Mouse (Mus musculus) layer of hippocampus, adult 2 months (tissue): Measurements from ENCODE around the gene Gm11639. TPM values are rescaled to one million over a fixed set of nuclear protein-coding genes. Genes with fewer than 3 reads are reported as not detected.

Source experiments
- DNase-seq, 2 experiments: peaks; one replicate each; pipeline ENCODE4 v3.0.0; 2022; ENCODE audit warnings: low spot score in 2 of 2
- H3K27ac ChIP-seq: fragments of 200-600 bp; 2 replicates; pipeline ENCODE4 v1.8.1; 2022
- H3K4me3 ChIP-seq: fragments of 200-600 bp; 2 replicates; pipeline ENCODE4 v1.8.1; 2022; ENCODE audit warnings: mild to moderate bottlenecking
- CTCF ChIP-seq: fragments of 200-600 bp; conservative IDR thresholded peaks from 2 replicates; pipeline ENCODE4 v1.8.1; 2022; ENCODE audit warnings: antibody characterized with exemption, mild to moderate bottlenecking, moderate library complexity
- total RNA-seq, 2 experiments: library from RNA; stranded (reverse); gene quantifications; 2 replicates each; pipeline ENCODE4 v1.2.3; 2021

Gene Gm11639
- total RNA-seq, 2 experiments from 2014 or later: 0.44 to 0.54 TPM

- H3K4me3 ChIP-seq: no peak overlapping the region
- DNase-seq: peak; percentile 18 to 24
- TF ChIP-seq CTCF: peak; percentile 73
- H3K27ac ChIP-seq: no peak overlapping the region
Observed at GRCm38 (mm10) chr11:104661531-104662205, 23.8 kb upstream of the Gm11639 start.

DNA sequence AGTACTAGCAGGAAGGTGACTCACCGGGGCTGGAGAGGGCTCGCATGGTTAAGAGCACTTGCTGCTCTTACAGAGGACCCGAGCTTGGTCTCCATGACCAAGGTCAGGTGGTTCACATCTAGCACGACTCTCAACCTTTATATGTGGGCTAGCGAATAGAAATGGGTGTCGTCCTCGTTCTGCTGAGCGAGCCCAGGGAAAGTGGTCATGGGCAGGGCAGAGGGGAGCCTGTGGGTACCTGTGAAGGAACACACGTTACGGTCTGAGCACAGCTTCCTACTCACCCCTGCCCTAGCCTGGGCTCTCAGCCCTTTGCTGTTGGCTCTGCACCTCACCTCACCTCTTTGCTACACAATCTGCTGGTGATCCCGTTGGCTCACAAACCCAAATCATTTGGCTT lies 22.9 kb upstream of the Gm11639 start:
- no peak for TF ChIP-seq CTCF
- DNase-seq: no peak
- no peak overlapping the region for H3K4me3 ChIP-seq
- no peak overlapping the region for H3K27ac ChIP-seq

DNA sequence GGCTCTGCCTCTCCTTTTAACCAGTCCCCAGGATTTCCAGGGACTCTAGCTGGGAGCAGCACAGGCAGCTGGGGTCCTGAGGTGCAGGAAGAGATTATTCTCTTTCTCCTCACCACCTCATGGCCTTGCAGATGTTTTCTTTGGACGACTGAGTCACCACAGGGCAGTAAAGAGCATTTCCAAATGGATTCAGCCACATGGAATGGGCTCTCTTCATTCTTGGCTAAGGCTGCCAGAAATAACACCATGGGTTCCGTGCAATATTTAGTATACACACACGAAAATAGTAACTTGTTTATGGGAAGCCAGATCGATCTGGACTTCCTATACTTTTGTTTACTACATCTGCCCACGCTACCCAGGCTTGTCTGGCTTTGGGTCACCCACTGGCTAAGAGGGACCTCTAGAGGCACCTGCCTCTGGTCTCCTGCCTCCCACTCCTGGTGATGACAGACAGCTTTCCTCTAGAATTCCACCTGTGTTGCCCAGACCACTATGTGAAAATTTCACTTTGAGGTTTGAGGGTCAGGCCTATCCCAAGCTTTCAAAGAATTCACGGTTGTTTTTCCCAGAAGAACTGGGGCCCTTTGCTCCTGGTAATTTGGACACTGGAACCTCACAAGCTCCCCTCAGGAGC lies 22.1 kb upstream of the Gm11639 start:
- no peak for DNase-seq
- no peak for TF ChIP-seq CTCF
- H3K4me3 ChIP-seq: no peak overlapping the region
- no peak overlapping the region for H3K27ac ChIP-seq

DNA sequence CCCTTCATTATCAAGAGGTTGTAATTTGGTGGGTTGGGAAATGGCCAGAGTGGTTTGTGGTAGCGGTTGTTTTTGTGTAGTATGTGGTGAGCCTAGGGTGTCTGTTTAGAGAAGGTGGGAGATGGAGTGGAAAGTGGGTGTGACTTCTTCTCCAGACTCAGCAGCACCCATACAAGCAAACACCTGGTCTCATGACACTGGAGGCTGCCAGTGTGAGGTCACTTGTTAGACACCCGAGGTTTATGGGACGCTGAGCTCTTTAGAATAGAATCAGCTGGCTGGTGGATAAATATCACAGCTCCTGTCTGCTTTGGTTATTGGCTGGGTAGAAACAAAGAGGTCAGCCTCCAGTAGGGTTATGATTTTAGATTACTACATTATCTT lies 21.6 kb upstream of the Gm11639 start:
- Histone ChIP-seq H3K27ac (no peak overlapping the region), H3K4me3 (no peak overlapping the region)
- TF ChIP-seq CTCF: no peak
- DNase-seq: no peak

DNA sequence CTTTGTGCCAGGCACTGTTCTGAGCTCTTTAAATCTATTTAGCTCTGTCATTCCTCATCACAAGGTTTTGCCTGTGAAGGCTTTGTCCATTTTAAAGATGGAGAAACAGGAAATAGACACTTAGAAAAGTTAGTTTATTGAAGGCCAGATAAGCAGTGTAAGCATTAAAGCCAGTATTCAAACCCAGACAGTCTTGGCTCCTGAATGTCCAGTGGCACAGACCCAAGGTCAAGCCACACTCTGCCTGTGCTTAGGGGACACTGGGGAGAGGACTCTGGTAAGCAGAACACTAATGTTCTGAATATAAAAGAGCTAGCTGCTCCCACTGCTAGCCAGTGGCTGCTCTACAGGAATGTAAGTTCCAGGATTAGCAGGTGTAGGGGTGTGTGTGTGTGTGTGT lies 21.1 kb upstream of the Gm11639 start:
- no peak overlapping the region for H3K4me3 ChIP-seq
- TF ChIP-seq CTCF: no peak

DNA sequence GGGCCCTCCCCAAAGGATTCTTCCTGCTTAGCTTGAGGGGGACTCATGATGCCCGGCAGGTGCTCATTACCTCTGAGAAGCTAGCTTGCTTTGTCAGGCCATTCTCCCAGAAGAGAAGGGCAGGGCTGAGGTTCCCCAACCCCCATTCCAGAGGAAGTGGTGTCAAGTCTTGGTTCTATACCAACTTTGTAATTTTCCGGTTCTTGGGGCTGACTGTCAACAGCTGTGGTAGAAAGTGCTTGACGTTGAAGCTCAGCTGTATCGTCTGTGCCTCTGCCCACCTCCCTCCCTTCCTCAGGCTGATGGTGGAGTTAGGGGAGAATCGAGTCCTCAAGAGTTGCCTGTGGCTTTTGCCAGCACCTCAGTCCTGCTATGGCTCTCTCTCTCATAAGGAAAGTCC lies 18.1 kb upstream of the Gm11639 start:
- no peak overlapping the region for H3K4me3 ChIP-seq
- no peak for TF ChIP-seq CTCF
- no peak overlapping the region for H3K27ac ChIP-seq
- DNase-seq: no peak

More for the DNA sequence above, 21.1 kb upstream of the Gm11639 start:
- no peak for DNase-seq
- no peak overlapping the region for H3K27ac ChIP-seq

GRCm38 (mm10) chr11:104673412-104673811 lies 12.1 kb upstream of the Gm11639 start:
- no peak for TF ChIP-seq CTCF
- Histone ChIP-seq H3K27ac (no peak overlapping the region), H3K4me3 (no peak overlapping the region)
- no peak for DNase-seq

DNA sequence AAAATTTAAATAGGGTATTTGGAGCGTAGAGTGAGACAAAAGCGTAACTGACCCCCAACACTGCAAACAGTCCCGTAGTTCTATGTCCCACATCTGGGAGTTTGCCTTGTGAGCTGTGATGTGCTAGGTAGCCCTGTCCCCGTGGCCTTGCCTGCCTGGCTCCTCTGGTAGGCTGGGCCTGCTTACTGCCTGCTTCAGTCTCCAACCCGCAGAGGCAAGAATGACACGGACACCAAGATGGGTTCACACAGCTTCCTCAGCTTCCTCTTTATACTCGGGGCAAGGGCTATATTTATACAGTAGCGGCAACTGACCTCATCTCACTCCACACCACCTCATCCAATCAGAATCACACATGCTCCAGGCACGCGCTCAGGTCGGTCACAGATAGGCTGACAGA lies 10.7 kb upstream of the Gm11639 start:
- DNase-seq: no peak
- Histone ChIP-seq H3K4me3 (no peak overlapping the region), H3K27ac (no peak overlapping the region)
- no peak for TF ChIP-seq CTCF

DNA sequence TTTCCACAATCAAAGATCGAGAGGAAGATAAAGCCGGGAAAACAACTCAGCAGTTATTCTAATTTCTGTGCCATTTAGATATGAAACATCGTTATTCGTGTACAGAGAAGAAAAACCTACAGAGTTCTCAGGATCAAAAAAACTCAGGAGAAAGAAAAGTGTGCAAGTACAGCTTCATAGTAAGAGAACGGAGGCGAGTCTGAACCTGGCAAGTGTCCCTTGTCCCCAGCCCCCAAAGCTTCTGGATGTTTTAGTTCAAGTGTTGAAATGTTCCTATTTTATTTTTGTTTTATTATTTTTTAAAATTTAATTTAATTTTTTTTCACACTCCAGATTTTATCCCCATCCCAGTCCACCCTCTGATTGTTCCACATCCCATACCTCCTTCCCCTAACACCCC lies 7.7 kb downstream of the Gm11639 start:
- peak; percentile 44 to 46 for DNase-seq
- Histone ChIP-seq H3K4me3 (no peak overlapping the region), H3K27ac (peak overlapping the region; percentile 29; the same call in 1 of the 2 replicates)
- no peak for TF ChIP-seq CTCF

GRCm38 (mm10) chr11:104704097-104704496 lies 18.6 kb downstream of the Gm11639 start:
- no peak for DNase-seq
- no peak overlapping the region for H3K4me3 ChIP-seq
- no peak for TF ChIP-seq CTCF
- H3K27ac ChIP-seq: no peak overlapping the region

GRCm38 (mm10) chr11:104707084-104707483 lies 21.6 kb downstream of the Gm11639 start:
- Histone ChIP-seq H3K4me3 (no peak overlapping the region), H3K27ac (no peak overlapping the region)
- peak; percentile 43 for TF ChIP-seq CTCF
- DNase-seq: no peak

DNA sequence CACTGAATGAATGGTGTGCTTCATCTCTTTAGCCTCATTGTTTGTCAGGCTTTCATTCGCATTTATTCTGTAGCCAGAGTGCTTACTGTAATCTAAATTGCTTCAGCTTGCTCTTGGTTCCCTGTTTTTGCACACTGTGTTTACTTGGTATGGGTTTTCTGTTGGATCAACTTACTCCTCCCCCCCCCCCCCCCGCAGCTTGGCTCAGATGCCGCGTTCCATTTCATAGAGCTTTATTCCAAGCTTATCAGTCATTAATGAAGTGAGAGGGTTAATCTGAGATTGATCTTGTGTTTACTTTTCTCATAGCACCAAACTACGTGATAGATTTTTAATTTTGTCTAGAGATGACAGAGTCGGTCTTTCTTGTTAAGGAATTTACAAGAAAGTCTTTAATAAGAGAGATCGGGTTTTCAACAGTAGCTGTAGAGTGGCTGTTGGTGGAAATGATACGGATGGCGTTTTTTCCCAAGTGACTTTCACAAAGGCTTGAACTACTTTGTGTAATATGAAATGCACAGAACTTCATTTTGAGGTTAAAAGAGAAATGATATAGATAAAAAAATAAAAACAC lies 59.6 kb downstream of the Gm11639 start:
- no peak overlapping the region for H3K27ac ChIP-seq
- no peak for TF ChIP-seq CTCF
- no peak for DNase-seq
- H3K4me3 ChIP-seq: no peak overlapping the region

- DNase-seq: no peak
- Histone ChIP-seq H3K4me3 (no peak overlapping the region), H3K27ac (no peak overlapping the region)
- TF ChIP-seq CTCF: peak; percentile 51
Observed at GRCm38 (mm10) chr11:104765762-104766161, 80.3 kb downstream of the Gm11639 start.

DNA sequence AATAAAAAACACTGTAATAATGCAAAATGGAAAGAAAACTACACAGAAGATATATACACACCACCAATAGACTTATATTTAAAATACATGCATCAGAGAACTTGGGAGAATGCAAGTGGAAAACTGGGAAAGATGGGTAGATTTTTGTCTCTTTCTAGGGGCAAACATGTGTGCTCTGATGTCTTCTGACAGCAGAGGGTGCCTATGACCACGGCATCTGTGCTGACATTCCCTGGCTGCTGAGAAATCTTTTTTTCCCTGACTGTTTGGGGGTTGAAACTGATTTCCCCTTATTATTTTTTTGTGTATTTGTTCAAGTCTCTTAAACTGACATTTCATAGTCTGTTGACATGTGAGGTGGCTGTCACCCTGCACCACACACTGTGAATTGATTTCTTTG lies 81.6 kb downstream of the Gm11639 start:
- no peak for DNase-seq
- TF ChIP-seq CTCF: peak; percentile 38
- Histone ChIP-seq H3K27ac (no peak overlapping the region), H3K4me3 (no peak overlapping the region)
